Mouse (Mus musculus): ENCODE data around the gene Tfpi. TPM values are rescaled to one million over a fixed set of nuclear protein-coding genes. Genes with fewer than 3 reads are reported as not detected.

Tfpi gene
- polyA plus RNA-seq, 1 experiment from 2014 or later: 16.5 TPM

- Histone ChIP-seq H3K4me3 (no peak overlapping the region), H3K27me3 (ENCODE audit: low read depth, poor library complexity, severe bottlenecking) (no peaks in the 10 kb centered on the region), H3K36me3 (no peaks in the 10 kb centered on the region), H3K27ac (replicated peaks) (no peak overlapping the region), H3K4me1 (no peaks in the 10 kb centered on the region), H3K9me3 (replicated peaks) (no peaks in the 10 kb centered on the region)
- 83% methylated on average over 3 of the region's 3 CpGs for WGBS
- DNase-seq (ENCODE audit: low spot score): no peak
Observed at GRCm38 (mm10) chr2:84498921-84499320, 22.3 kb upstream of the Tfpi start.

GRCm38 (mm10) chr2:84495108-84495507 lies 18.5 kb upstream of the Tfpi start:
- no peak for DNase-seq (ENCODE audit: low spot score)
- no peaks in the 10 kb centered on the region for H3K4me1 ChIP-seq
- H3K27me3 ChIP-seq (ENCODE audit: low read depth, poor library complexity, severe bottlenecking): no peaks in the 10 kb centered on the region
- 91% methylated on average over 3 of the region's 3 CpGs for WGBS
- no peaks in the 10 kb centered on the region for H3K9me3 ChIP-seq (replicated peaks)
- no peak overlapping the region for H3K27ac ChIP-seq (replicated peaks)
- H3K36me3 ChIP-seq: no peaks in the 10 kb centered on the region
- no peak overlapping the region for H3K4me3 ChIP-seq

- no peak overlapping the region for H3K27ac ChIP-seq (replicated peaks)
Observed at GRCm38 (mm10) chr2:84493626-84494025, 17.1 kb upstream of the Tfpi start.

GRCm38 (mm10) chr2:84491715-84492114 lies 15.1 kb upstream of the Tfpi start:
- Histone ChIP-seq H3K27me3 (ENCODE audit: low read depth, poor library complexity, severe bottlenecking) (no peaks in the 10 kb centered on the region), H3K4me1 (no peaks in the 10 kb centered on the region), H3K4me3 (no peak overlapping the region), H3K9me3 (replicated peaks) (no peaks in the 10 kb centered on the region), H3K36me3 (no peaks in the 10 kb centered on the region), H3K27ac (replicated peaks) (no peak overlapping the region)
- WGBS: 81% methylated on average over 1 of the region's 1 CpGs
- DNase-seq (ENCODE audit: low spot score): no peak

More at GRCm38 (mm10) chr2:84493626-84494025, 17.1 kb upstream of the Tfpi start:
- Histone ChIP-seq H3K4me1 (no peaks in the 10 kb centered on the region), H3K9me3 (replicated peaks) (no peaks in the 10 kb centered on the region), H3K27me3 (ENCODE audit: low read depth, poor library complexity, severe bottlenecking) (no peaks in the 10 kb centered on the region), H3K36me3 (no peaks in the 10 kb centered on the region), H3K4me3 (no peak overlapping the region)
- DNase-seq (ENCODE audit: low spot score): no peak
- 93% methylated on average over 2 of the region's 2 CpGs for WGBS

GRCm38 (mm10) chr2:84487705-84488291 lies 11.2 kb upstream of the Tfpi start:
- Histone ChIP-seq H3K4me1 (no peaks in the 10 kb centered on the region), H3K27me3 (ENCODE audit: low read depth, poor library complexity, severe bottlenecking) (no peaks in the 10 kb centered on the region), H3K9me3 (replicated peaks) (no peaks in the 10 kb centered on the region), H3K36me3 (no peaks in the 10 kb centered on the region), H3K4me3 (no peak overlapping the region), H3K27ac (replicated peaks) (no peak overlapping the region)
- WGBS: 76% methylated on average over 9 of the region's 9 CpGs
- DNase-seq (ENCODE audit: low spot score): no peak

- no peak for DNase-seq (ENCODE audit: low spot score)
- no peak overlapping the region for H3K27ac ChIP-seq (replicated peaks)
- no peak overlapping the region for H3K4me3 ChIP-seq
- 60% methylated on average over 7 of the region's 7 CpGs for WGBS
- no peaks in the 10 kb centered on the region for H3K36me3 ChIP-seq
- no peaks in the 10 kb centered on the region for H3K27me3 ChIP-seq (ENCODE audit: low read depth, poor library complexity, severe bottlenecking)
- H3K4me1 ChIP-seq: no peaks in the 10 kb centered on the region
- H3K9me3 ChIP-seq (replicated peaks): no peaks in the 10 kb centered on the region
Observed at GRCm38 (mm10) chr2:84481863-84482262, 5.3 kb upstream of the Tfpi start.

GRCm38 (mm10) chr2:84479036-84479435 lies 2.5 kb upstream of the Tfpi start:
- Histone ChIP-seq H3K9me3 (replicated peaks) (no peaks in the 10 kb centered on the region), H3K4me1 (peaks cover 18% of the 10 kb centered on the region), H3K36me3 (no peaks in the 10 kb centered on the region), H3K27me3 (ENCODE audit: low read depth, poor library complexity, severe bottlenecking) (no peaks in the 10 kb centered on the region), H3K4me3 (no peak overlapping the region), H3K27ac (replicated peaks) (no peak overlapping the region)
- 42% methylated on average over 3 of the region's 3 CpGs for WGBS
- DNase-seq (ENCODE audit: low spot score): no peak

- Histone ChIP-seq H3K9me3 (replicated peaks) (no peaks in the 10 kb centered on the region), H3K27ac (replicated peaks) (no peak overlapping the region)
Observed at GRCm38 (mm10) chr2:84477759-84478158, 1.2 kb upstream of the Tfpi start.

GRCm38 (mm10) chr2:84476131-84476530 lies 444 bp downstream of the Tfpi start:
- no peak for DNase-seq (ENCODE audit: low spot score)
- Histone ChIP-seq H3K27me3 (ENCODE audit: low read depth, poor library complexity, severe bottlenecking) (no peaks in the 10 kb centered on the region), H3K27ac (replicated peaks) (peak overlapping the region; percentile 2; the same call in 1 of the 2 replicates), H3K36me3 (no peaks in the 10 kb centered on the region), H3K9me3 (replicated peaks) (no peaks in the 10 kb centered on the region), H3K4me1 (peaks cover 18% of the 10 kb centered on the region), H3K4me3 (peak overlapping the region; percentile 14; the same call in 1 of the 2 replicates)
- 81% methylated on average over 3 of the region's 3 CpGs for WGBS

More at GRCm38 (mm10) chr2:84477759-84478158, 1.2 kb upstream of the Tfpi start:
- Histone ChIP-seq H3K27me3 (ENCODE audit: low read depth, poor library complexity, severe bottlenecking) (no peaks in the 10 kb centered on the region), H3K4me3 (no peak overlapping the region), H3K36me3 (no peaks in the 10 kb centered on the region), H3K4me1 (peaks cover 18% of the 10 kb centered on the region)
- WGBS: 91% methylated on average over 6 of the region's 6 CpGs
- DNase-seq (ENCODE audit: low spot score): no peak

GRCm38 (mm10) chr2:84475601-84476000 lies 974 bp downstream of the Tfpi start:
- no peaks in the 10 kb centered on the region for H3K27me3 ChIP-seq (ENCODE audit: low read depth, poor library complexity, severe bottlenecking)
- H3K36me3 ChIP-seq: no peaks in the 10 kb centered on the region
- H3K27ac ChIP-seq (replicated peaks): peak overlapping the region; percentile 2
- H3K4me1 ChIP-seq: peaks cover 18% of the 10 kb centered on the region
- no peak for DNase-seq (ENCODE audit: low spot score)
- no peaks in the 10 kb centered on the region for H3K9me3 ChIP-seq (replicated peaks)
- peak overlapping the region; percentile 14; the same call in 1 of the 2 replicates for H3K4me3 ChIP-seq
- WGBS: 32% methylated on average over 1 of the region's 1 CpGs

- H3K4me1 ChIP-seq: peaks cover 18% of the 10 kb centered on the region
- peak overlapping the region; percentile 55; the same call in 1 of the 2 replicates for H3K27ac ChIP-seq (replicated peaks)
- 5% methylated on average over 6 of the region's 6 CpGs for WGBS
Observed at GRCm38 (mm10) chr2:84474651-84475050, 1.9 kb downstream of the Tfpi start.

GRCm38 (mm10) chr2:84473941-84474530 lies 2.5 kb downstream of the Tfpi start:
- Histone ChIP-seq H3K4me3 (no peak overlapping the region), H3K4me1 (peaks cover 18% of the 10 kb centered on the region), H3K9me3 (replicated peaks) (no peaks in the 10 kb centered on the region), H3K36me3 (no peaks in the 10 kb centered on the region), H3K27me3 (ENCODE audit: low read depth, poor library complexity, severe bottlenecking) (no peaks in the 10 kb centered on the region), H3K27ac (replicated peaks) (peak overlapping the region; percentile 55)
- DNase-seq (ENCODE audit: low spot score): no peak
- WGBS: 74% methylated on average over 14 of the region's 14 CpGs

More at GRCm38 (mm10) chr2:84474651-84475050, 1.9 kb downstream of the Tfpi start:
- H3K36me3 ChIP-seq: no peaks in the 10 kb centered on the region
- no peaks in the 10 kb centered on the region for H3K27me3 ChIP-seq (ENCODE audit: low read depth, poor library complexity, severe bottlenecking)
- H3K9me3 ChIP-seq (replicated peaks): no peaks in the 10 kb centered on the region
- no peak for DNase-seq (ENCODE audit: low spot score)
- H3K4me3 ChIP-seq: no peak overlapping the region

GRCm38 (mm10) chr2:84467391-84467790 lies 9.2 kb downstream of the Tfpi start:
- 89% methylated on average over 4 of the region's 4 CpGs for WGBS
- no peaks in the 10 kb centered on the region for H3K9me3 ChIP-seq (replicated peaks)
- no peak overlapping the region for H3K4me3 ChIP-seq
- no peak for DNase-seq (ENCODE audit: low spot score)
- no peak overlapping the region for H3K27ac ChIP-seq (replicated peaks)
- no peaks in the 10 kb centered on the region for H3K4me1 ChIP-seq
- H3K36me3 ChIP-seq: no peaks in the 10 kb centered on the region
- H3K27me3 ChIP-seq (ENCODE audit: low read depth, poor library complexity, severe bottlenecking): no peaks in the 10 kb centered on the region
